Mouse (Mus musculus) cerebellum, adult 2 months (tissue): ENCODE data around the gene Zfp580. TPM values are rescaled to one million over a fixed set of nuclear protein-coding genes. Genes with fewer than 3 reads are reported as not detected.

ENCODE experiments used
- DNase-seq, 2 experiments: peaks; one replicate each; pipeline ENCODE4 v3.0.0; 2021
- H3K27ac ChIP-seq: fragments of 200-500 bp; 2 replicates; pipeline ENCODE4 v1.5.1; 2012; ENCODE audit warnings: low read length, control low read depth, inconsistent platforms; ENCODE audit not compliant: insufficient read depth
- H3K27me3 ChIP-seq: fragments of 200-500 bp; 2 replicates; pipeline ENCODE4 v1.6.1; 2012; ENCODE audit warnings: inconsistent platforms, mild to moderate bottlenecking, low read length, moderate library complexity; ENCODE audit not compliant: control insufficient read depth, insufficient read depth
- H3K4me1 ChIP-seq: fragments of 200-500 bp; 2 replicates; pipeline ENCODE4 v1.6.1; 2011; ENCODE audit warnings: low read length; ENCODE audit not compliant: control insufficient read depth, insufficient read depth
- H3K4me3 ChIP-seq: fragments of 200-500 bp; replicated peaks from 2 replicates; pipeline ENCODE3; 2011; ENCODE audit warnings: mild to moderate bottlenecking, low read depth, low read length, control low read depth; ENCODE audit not compliant: insufficient read depth
- CTCF ChIP-seq: fragments of 200-500 bp; IDR thresholded peaks from 2 replicates; pipeline ENCODE4 v1.5.1; 2011; ENCODE audit warnings: low read depth, mild to moderate bottlenecking, control low read depth, low read length, moderate library complexity, borderline replicate concordance; ENCODE audit not compliant: insufficient read depth
- POLR2A ChIP-seq: fragments of 200-500 bp; IDR thresholded peaks from 2 replicates; pipeline ENCODE4 v1.6.1; 2011; ENCODE audit warnings: low read length, control low read depth, borderline replicate concordance; ENCODE audit not compliant: insufficient read depth
- WGBS: fragments of 180-500 bp; shearing (Covaris S2); methylation state at CpG from one replicate; pipeline ENCODE4 v1.1.7; 2018; 5-methylcytosine and 5-hydroxymethylcytosine counted together
- polyA plus RNA-seq: library from polyadenylated mRNA; depleted of rRNA; stranded (reverse); fragments of >200 nt; gene quantifications from 2 replicates; pipeline ENCODE4 v1.2.3, GENCODE M21; 2012

The Zfp580 gene
- polyA plus RNA-seq, 1 experiment: 29.7 TPM

DNA sequence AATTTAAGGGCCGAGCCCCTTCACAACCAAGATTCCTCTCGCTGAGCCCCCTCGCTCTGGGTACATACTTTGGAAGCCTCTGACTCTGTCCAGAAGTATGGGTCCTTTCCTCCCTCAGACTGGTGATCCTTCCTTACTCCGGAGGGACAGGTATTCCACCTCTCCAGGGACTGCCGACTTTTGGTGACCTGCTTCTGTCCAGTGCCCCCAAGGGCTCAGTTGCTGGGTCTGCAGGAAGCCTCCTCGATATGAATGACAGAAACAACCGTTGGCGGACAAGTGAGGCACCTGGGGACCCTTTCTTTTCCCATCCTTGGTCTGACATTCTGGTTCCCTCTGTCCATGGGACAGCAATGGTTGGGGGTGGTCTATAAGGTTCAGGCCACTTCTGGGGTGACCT, 6.0 kb downstream of the Zfp580 start:
- Histone ChIP-seq H3K27ac (peak overlapping the region; percentile 70), H3K4me1 (peaks cover 16% of the 10 kb centered on the region), H3K4me3 (peak overlapping the region; percentile 60), H3K27me3 (no peaks in the 10 kb centered on the region)
- no peak for TF ChIP-seq POLR2A
- no peak for TF ChIP-seq CTCF
- 30% methylated on average over 8 of the region's 8 CpGs for WGBS
- no peak for DNase-seq

DNA sequence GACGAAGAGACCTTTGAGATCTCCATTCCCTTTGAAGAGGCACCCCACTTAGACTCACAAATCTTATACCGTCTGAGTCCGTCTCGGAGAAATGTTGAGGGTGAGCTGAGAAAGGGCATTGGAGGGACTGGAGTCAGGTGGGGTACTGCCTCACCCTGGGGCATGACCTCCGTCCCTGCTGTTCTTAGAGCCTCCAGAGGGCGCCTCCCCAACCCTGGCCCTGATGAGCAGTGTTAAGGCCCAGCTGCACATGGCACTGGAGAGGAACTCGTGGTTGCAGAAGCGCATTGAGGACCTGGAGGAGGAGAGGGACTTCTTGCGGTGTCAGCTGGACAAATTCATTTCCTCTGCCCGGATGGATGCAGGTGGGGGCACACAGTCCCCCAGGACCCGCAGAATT, 6.5 kb downstream of the Zfp580 start:
- no peak overlapping the region for H3K27ac ChIP-seq
- 45% methylated on average over 11 of the region's 11 CpGs for WGBS
- TF ChIP-seq POLR2A (no peak), CTCF (no peak)
- peaks cover 16% of the 10 kb centered on the region for H3K4me1 ChIP-seq
- peak overlapping the region; percentile 60 for H3K4me3 ChIP-seq
- no peaks in the 10 kb centered on the region for H3K27me3 ChIP-seq
- DNase-seq: peak in 1 of 2 experiments; percentile 31

DNA sequence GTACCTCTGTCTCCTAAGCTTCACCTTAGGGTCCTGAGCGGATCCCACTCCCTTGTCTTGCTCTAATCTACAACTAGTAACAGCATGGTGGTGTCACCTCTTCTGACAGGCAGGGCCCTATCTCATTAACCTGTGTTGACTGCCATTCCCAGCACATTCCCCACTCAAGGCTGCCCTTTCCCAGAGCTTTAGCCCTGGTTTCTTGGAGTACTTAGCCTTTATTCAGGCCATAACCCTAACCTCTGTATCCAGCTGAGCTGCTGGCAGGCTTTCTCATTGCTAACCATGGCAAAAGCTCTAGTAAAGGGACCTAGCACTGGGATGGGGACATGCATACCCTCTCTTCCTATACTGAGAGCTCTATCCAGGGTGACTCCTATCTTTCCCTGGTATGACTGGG, 7.3 kb downstream of the Zfp580 start:
- 94% methylated on average over 1 of the region's 1 CpGs for WGBS
- TF ChIP-seq CTCF: no peak
- TF ChIP-seq POLR2A: no peak
- no peaks in the 10 kb centered on the region for H3K27me3 ChIP-seq
- no peak for DNase-seq
- H3K4me3 ChIP-seq: no peak overlapping the region
- no peak overlapping the region for H3K27ac ChIP-seq
- peaks cover 8% of the 10 kb centered on the region for H3K4me1 ChIP-seq

DNA sequence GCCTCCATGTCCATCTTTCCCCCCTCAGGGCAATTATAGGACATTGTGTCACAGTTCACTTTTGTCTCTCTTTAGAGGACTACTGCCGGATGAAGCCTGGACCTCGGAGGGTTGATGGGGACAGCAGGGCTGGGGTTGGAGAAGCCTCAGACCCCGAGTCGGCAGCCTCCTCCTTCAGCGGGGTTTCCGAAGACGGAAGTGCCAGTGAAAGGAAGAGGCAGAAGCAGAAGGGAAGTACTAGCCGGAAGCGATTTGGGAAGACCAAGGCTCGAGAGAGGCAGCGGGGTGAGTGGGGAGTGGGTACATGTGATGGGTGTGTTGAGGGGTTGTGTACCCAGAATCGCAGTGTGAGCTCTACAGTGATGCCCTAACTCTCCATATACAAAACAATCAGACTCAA, 8.1 kb downstream of the Zfp580 start:
- Histone ChIP-seq H3K4me3 (no peak overlapping the region), H3K27me3 (no peaks in the 10 kb centered on the region), H3K4me1 (peaks cover 8% of the 10 kb centered on the region), H3K27ac (peak overlapping the region; percentile 35; the same call in 1 of the 2 replicates)
- WGBS: 90% methylated on average over 12 of the region's 12 CpGs
- no peak for TF ChIP-seq POLR2A
- DNase-seq: peak in 1 of 2 experiments; percentile 38

DNA sequence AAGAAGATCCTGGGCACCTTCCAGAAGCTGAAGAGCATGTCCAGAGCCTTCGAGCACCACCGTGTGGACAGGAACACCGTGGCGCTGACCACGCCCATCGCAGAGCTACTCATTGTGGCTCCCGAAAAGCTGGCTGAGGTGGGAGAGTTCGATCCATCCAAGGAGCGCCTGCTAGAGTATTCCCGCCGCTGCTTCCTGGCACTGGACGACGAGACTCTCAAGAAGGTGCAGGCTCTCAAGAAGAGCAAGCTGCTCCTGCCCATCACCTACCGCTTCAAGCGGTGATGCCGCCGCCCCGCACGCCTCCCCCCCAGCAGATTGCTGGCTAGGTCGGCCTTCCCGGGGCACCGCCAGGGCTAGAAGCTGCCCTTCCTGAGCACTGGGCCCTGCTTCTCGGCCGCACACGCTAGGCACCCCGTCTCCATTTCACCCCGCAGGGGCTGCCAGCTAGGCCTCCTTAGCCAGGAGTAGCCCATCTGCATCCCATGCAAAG, 8.9 kb downstream of the Zfp580 start:
- Histone ChIP-seq H3K4me3 (peak overlapping the region; percentile 91), H3K27me3 (no peaks in the 10 kb centered on the region), H3K27ac (peak overlapping the region; percentile 62), H3K4me1 (peaks cover 8% of the 10 kb centered on the region)
- 1% methylated on average over 27 of the region's 27 CpGs for WGBS
- TF ChIP-seq POLR2A (peak; percentile 51; the same call in 1 of the 2 replicates), CTCF (peak; percentile 84)
- peak; percentile 88 to 92 for DNase-seq

DNA sequence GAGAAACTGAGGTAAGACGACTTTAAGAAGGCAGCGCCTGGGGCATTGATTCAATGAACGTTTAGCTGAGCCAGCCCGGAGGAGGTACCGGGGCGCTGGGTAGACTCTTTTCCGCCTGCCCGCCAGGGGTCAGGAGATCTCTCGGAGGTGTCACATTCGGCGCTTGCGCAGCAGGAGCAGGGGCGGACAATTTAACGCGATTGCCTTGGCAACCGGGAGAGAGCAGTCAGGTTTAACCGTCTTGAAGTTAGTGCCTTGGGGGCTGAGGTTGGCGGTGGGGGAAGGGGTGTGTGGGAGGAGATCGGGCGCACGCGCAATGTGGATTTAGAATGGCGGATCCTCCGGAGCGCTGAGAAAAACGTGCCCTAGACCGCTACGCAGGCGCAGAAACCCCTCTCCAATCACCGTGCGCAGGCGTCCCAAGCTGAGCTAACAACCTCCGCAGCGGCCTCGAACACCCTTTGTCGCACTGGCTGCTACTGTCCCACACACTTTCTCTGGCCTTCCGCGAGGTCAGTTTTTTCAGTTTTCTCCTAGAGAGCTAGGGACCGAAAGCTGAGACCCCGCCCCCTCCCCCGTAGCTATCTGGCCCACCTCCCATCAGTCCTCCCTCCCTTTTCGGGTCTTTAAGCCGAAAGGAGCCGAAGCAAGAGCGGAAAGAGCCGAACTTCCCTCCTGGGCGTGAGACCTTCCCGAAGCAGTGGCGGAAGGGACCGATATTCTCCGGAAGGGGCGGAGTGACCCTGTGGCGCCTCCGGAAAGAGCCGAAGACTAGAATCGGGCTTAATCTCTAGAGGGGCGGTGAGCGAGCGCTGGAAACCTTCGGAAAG, 9.8 kb downstream of the Zfp580 start:
- under 1% methylated on average over 60 of the region's 60 CpGs for WGBS
- peaks cover 11% of the 10 kb centered on the region for H3K4me1 ChIP-seq
- DNase-seq: peak; percentile 97 to 100

DNA sequence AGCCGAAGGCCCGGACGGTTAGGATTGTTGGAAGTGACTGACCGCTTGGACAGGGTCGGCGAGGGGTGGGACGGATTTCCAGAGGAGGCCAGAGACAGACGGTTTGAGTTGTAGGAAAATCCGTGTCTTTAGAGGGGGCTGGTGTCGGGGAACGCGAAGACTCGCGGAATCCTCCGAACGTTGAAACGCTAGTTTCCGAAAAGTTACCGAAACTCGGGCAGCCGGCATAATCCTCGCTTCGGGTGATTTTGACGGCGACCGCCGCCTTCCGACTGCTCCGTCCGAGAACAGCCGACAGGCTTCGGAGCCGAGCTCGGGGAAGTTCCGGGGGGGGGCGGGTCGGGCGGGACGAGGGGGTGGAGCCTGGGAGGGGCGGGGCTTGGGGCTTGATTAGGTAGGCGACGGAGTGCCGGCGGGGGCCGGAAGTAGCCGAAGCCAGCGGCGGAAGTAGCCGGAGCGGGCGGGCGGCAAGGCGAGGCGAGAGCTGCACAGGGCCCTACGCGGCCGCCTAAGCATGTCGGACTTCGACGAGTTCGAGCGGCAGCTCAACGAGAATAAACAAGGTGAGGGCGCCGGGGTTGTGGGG, 10.5 kb downstream of the Zfp580 start, which contains the start of gene U2af2:
Gene U2af2, plus strand, starts transcription at position 370 of the 586 bp plus-strand sequence.
- TF ChIP-seq CTCF: no peak
- peak; percentile 57; the same call in 1 of the 2 replicates for TF ChIP-seq POLR2A
- peak within 1 kb of the TSS; percentile 85 for H3K27ac ChIP-seq
- peak; percentile 94 for DNase-seq
- under 1% methylated on average over 65 of the region's 65 CpGs for WGBS
- peaks cover 13% of the 10 kb centered on the region for H3K4me1 ChIP-seq
- no peaks in the 10 kb centered on the region for H3K27me3 ChIP-seq
- peak within 1 kb of the TSS; percentile 91 for H3K4me3 ChIP-seq

More for the DNA sequence above, 9.8 kb downstream of the Zfp580 start:
- H3K27ac ChIP-seq: peak overlapping the region; percentile 85
- H3K4me3 ChIP-seq: peak overlapping the region; percentile 91
- TF ChIP-seq CTCF (peak; percentile 52; the same call in 1 of the 2 replicates), POLR2A (peak; percentile 57; the same call in 1 of the 2 replicates)
- H3K27me3 ChIP-seq: no peaks in the 10 kb centered on the region

DNA sequence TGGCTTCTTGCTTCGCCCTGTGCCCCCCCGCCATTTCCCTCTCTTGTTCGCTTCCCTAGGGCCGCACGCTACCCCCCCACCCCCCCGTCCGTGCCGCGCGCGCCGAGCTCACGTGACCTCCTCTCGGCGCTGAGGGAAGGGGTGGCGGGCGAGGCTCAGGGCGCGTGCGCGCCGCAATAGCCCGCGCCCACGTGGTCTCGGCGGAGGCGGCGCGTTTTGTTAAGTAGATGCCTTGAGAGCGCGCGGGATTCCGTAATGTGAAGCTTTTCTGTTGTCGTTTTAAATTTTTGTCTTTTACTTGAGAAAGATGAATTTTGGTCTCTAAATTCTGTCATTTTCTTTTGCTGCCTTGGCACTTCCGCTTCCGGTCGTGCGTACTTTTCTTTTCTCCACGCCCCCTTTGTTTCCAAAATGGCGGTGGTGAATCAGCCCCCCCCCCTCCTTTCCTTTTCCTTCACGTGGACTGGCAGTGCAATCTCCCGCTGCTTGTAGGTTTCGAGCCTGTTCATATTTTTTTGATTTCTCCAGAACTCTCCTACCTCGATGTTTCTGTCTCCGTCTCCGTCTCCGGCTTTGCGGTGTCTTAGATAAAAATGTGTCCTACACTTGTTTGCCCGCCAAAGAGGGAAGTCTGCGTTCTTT, 11.1 kb downstream of the Zfp580 start:
- Histone ChIP-seq H3K27me3 (no peaks in the 10 kb centered on the region), H3K4me1 (peaks cover 17% of the 10 kb centered on the region), H3K27ac (peak overlapping the region; percentile 82), H3K4me3 (peak overlapping the region; percentile 90)
- no peak for DNase-seq
- WGBS: under 1% methylated on average over 51 of the region's 51 CpGs
- no peak for TF ChIP-seq CTCF
- no peak for TF ChIP-seq POLR2A
